Mouse (Mus musculus) lung, embryonic 15.5 days (tissue): ENCODE measurements at regions not wholly inside any gene's neighbourhood (a gene's known extent, or its start where the extent isn't known, plus 50 kb on each side); places are given as distances from the start of the nearest gene placed in this dataset.

Source experiments
- ATAC-seq: fragments of 200-750 bp; cut with Nextera tagmentation; 2 replicates; pipeline ENCODE4 v1.8.0; 2017; ENCODE audit warnings: moderate number of reproducible peaks, borderline replicate concordance; ENCODE audit not compliant: low FRiP score, low TSS enrichment; ENCODE audit errors: extremely low read depth
- H3K27ac ChIP-seq: fragments of 300-500 bp; sonication (generic); 2 replicates; pipeline ENCODE4 v1.5.1; 2015; ENCODE audit warnings: moderate library complexity, mild to moderate bottlenecking, inconsistent platforms
- H3K27me3 ChIP-seq: fragments of 300-500 bp; sonication (generic); 2 replicates; pipeline ENCODE4 v1.6.1; 2015; ENCODE audit warnings: inconsistent platforms
- H3K36me3 ChIP-seq: fragments of 300-500 bp; sonication (generic); 2 replicates; pipeline ENCODE4 v1.6.1; 2015; ENCODE audit warnings: inconsistent platforms
- H3K4me1 ChIP-seq: fragments of 300-500 bp; sonication (generic); 2 replicates; pipeline ENCODE4 v1.6.1; 2015; ENCODE audit warnings: inconsistent platforms
- H3K4me2 ChIP-seq: fragments of 300-500 bp; sonication (generic); 2 replicates; pipeline ENCODE4 v1.6.1; 2015; ENCODE audit warnings: inconsistent platforms, mild to moderate bottlenecking, moderate library complexity
- H3K4me3 ChIP-seq: fragments of 300-500 bp; sonication (generic); 2 replicates; pipeline ENCODE4 v1.5.1; 2015; ENCODE audit warnings: mild to moderate bottlenecking, inconsistent platforms
- H3K9ac ChIP-seq: fragments of 300-500 bp; sonication (generic); 2 replicates; pipeline ENCODE4 v1.6.1; 2015; ENCODE audit warnings: inconsistent platforms
- H3K9me3 ChIP-seq: fragments of 300-500 bp; sonication (generic); 2 replicates; pipeline ENCODE4 v1.6.1; 2016; ENCODE audit warnings: inconsistent platforms
- WGBS: fragments of 180-500 bp; shearing (Covaris S2); methylation state at CpG from one replicate; pipeline ENCODE4 v1.1.7; 2015; 5-methylcytosine and 5-hydroxymethylcytosine counted together

DNA sequence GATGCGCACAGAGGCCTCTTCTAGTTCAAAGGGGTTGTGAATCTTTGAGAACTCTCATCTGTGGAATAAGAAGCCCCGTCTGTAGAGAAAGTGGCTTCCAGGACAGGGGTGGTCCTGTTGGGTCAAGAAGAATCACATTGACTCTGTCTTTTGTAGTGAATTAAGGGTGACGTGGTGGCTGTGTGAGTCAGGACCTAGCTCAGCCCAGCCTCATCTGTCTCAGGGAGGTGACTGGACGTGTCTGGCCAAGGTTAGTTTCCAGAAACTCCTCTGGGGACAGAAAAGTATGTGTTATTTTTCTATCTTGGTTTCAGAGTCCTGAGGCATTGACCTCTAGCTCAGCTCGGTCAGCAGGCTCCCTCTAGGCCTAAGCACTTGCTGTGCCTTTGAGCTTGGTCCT is 73.3 kb upstream of the Lep start:
- Histone ChIP-seq H3K36me3 (no peaks in the 10 kb centered on the region), H3K27me3 (peaks cover 12% of the 10 kb centered on the region), H3K27ac (no peak overlapping the region), H3K4me1 (peaks cover under 1% of the 10 kb centered on the region), H3K9ac (no peak overlapping the region), H3K4me3 (no peak overlapping the region), H3K9me3 (no peaks in the 10 kb centered on the region), H3K4me2 (no peak overlapping the region)
- no peak for ATAC-seq
- 68% methylated on average over 5 of the region's 5 CpGs for WGBS

DNA sequence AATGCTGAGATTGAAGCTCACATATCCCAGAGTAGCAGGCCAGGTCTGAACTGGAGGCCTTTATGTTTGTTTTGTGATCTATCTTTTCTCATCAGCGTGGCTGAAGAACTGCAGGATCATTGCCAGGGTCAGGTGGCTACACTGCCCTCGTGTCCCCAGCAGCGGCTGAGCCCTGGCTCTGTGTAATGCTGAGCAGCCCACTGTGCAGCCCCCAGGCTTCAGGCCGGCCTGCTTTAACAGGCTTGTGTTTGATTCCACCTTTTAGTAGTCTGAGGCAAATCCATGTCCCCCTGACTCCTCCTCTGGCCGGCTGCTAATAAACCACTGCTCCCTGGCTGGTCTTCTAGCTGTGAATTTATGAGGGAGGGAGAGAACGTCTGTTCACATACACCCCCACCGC is 72.6 kb upstream of the Lep start:
- H3K4me2 ChIP-seq, result no peak overlapping the region
- WGBS, result 60% methylated on average over 7 of the region's 7 CpGs
- no peak overlapping the region for H3K27ac ChIP-seq
- no peaks in the 10 kb centered on the region for H3K4me1 ChIP-seq
- H3K27me3 ChIP-seq, result peaks cover 6% of the 10 kb centered on the region
- no peaks in the 10 kb centered on the region for H3K9me3 ChIP-seq
- H3K36me3 ChIP-seq, result no peaks in the 10 kb centered on the region
- no peak for ATAC-seq
- H3K4me3 ChIP-seq, result no peak overlapping the region
- no peak overlapping the region for H3K9ac ChIP-seq

- Histone ChIP-seq H3K9ac (no peak overlapping the region), H3K27ac (no peak overlapping the region), H3K9me3 (no peaks in the 10 kb centered on the region), H3K4me1 (no peaks in the 10 kb centered on the region), H3K4me3 (no peak overlapping the region), H3K36me3 (no peaks in the 10 kb centered on the region), H3K27me3 (no peaks in the 10 kb centered on the region), H3K4me2 (no peak overlapping the region)
- 57% methylated on average over 10 of the region's 10 CpGs for WGBS
- ATAC-seq, result no peak
Observed at GRCm38 (mm10) chr6:28989433-28989832, 70.6 kb upstream of the Lep start.

GRCm38 (mm10) chr6:28990210-28990609 is 69.8 kb upstream of the Lep start:
- no peaks in the 10 kb centered on the region for H3K36me3 ChIP-seq
- H3K4me2 ChIP-seq, result no peak overlapping the region; the same call in 1 of the 2 replicates
- H3K9ac ChIP-seq, result no peak overlapping the region
- H3K9me3 ChIP-seq, result no peaks in the 10 kb centered on the region
- no peak overlapping the region for H3K4me3 ChIP-seq
- H3K4me1 ChIP-seq, result no peaks in the 10 kb centered on the region
- ATAC-seq, result no peak
- H3K27ac ChIP-seq, result peak overlapping the region; percentile 12; the same call in 1 of the 2 replicates
- no peaks in the 10 kb centered on the region for H3K27me3 ChIP-seq
- 42% methylated on average over 5 of the region's 5 CpGs for WGBS

- no peak for ATAC-seq
- H3K4me2 ChIP-seq, result no peak overlapping the region
- WGBS, result 87% methylated on average over 4 of the region's 4 CpGs
- no peak overlapping the region for H3K4me3 ChIP-seq
- no peak overlapping the region for H3K27ac ChIP-seq
- H3K9ac ChIP-seq, result no peak overlapping the region
- H3K9me3 ChIP-seq, result no peaks in the 10 kb centered on the region
- H3K36me3 ChIP-seq, result no peaks in the 10 kb centered on the region
- no peaks in the 10 kb centered on the region for H3K27me3 ChIP-seq
- no peaks in the 10 kb centered on the region for H3K4me1 ChIP-seq
Observed at GRCm38 (mm10) chr6:28994481-28994880, 65.5 kb upstream of the Lep start.

- H3K4me1 ChIP-seq, result no peaks in the 10 kb centered on the region
- no peak overlapping the region for H3K9ac ChIP-seq
- no peaks in the 10 kb centered on the region for H3K27me3 ChIP-seq
- WGBS, result 44% methylated on average over 10 of the region's 10 CpGs
- ATAC-seq, result no peak
- no peak overlapping the region for H3K4me2 ChIP-seq
- no peak overlapping the region for H3K4me3 ChIP-seq
- H3K9me3 ChIP-seq, result no peaks in the 10 kb centered on the region
- no peak overlapping the region for H3K27ac ChIP-seq
- no peaks in the 10 kb centered on the region for H3K36me3 ChIP-seq
Observed at GRCm38 (mm10) chr6:28995701-28996100, 64.3 kb upstream of the Lep start.

- Histone ChIP-seq H3K27me3 (no peaks in the 10 kb centered on the region), H3K9me3 (no peaks in the 10 kb centered on the region), H3K4me2 (no peak overlapping the region), H3K36me3 (no peaks in the 10 kb centered on the region), H3K4me3 (no peak overlapping the region), H3K9ac (no peak overlapping the region), H3K4me1 (no peaks in the 10 kb centered on the region), H3K27ac (no peak overlapping the region)
- WGBS, result 54% methylated on average over 10 of the region's 10 CpGs
- ATAC-seq, result no peak
Observed at GRCm38 (mm10) chr6:28999386-29000094, 60.5 kb upstream of the Lep start.

- no peak overlapping the region for H3K4me2 ChIP-seq
- H3K9me3 ChIP-seq, result no peaks in the 10 kb centered on the region
- no peak overlapping the region; the same call in 1 of the 2 replicates for H3K27ac ChIP-seq
- no peak overlapping the region for H3K4me3 ChIP-seq
- H3K36me3 ChIP-seq, result no peaks in the 10 kb centered on the region
- no peak for ATAC-seq
- H3K9ac ChIP-seq, result no peak overlapping the region
- no peaks in the 10 kb centered on the region for H3K4me1 ChIP-seq
- 59% methylated on average over 10 of the region's 10 CpGs for WGBS
- no peaks in the 10 kb centered on the region for H3K27me3 ChIP-seq
Observed at GRCm38 (mm10) chr6:29002141-29002540, 57.9 kb upstream of the Lep start.

GRCm38 (mm10) chr6:29002811-29003210 is 57.2 kb upstream of the Lep start:
- Histone ChIP-seq H3K9ac (no peak overlapping the region), H3K27me3 (no peaks in the 10 kb centered on the region), H3K27ac (no peak overlapping the region), H3K9me3 (no peaks in the 10 kb centered on the region), H3K4me2 (no peak overlapping the region), H3K36me3 (no peaks in the 10 kb centered on the region), H3K4me1 (no peaks in the 10 kb centered on the region), H3K4me3 (no peak overlapping the region)
- ATAC-seq, result no peak
- WGBS, result 18% methylated on average over 8 of the region's 8 CpGs

DNA sequence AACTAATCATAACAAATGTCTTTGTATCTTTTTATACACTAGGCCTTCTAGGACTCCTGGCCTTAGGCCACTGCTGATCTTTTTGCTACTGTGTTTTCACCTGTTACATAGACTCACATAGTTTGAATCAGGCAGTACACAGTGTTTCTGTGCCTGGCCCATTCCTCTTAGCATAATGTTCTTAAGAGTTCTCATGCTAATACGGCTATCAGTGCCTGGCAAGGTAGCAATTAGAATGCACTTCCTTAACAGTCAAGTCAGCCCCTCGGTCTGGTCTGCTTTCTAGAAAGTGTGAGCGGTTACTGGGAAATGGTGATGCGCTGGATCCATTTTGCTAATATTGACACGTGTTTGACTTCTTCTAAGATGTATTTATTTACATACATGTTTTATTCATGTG is 54.2 kb upstream of the Lep start:
- H3K27ac ChIP-seq, result no peak overlapping the region
- no peak overlapping the region for H3K4me2 ChIP-seq
- no peaks in the 10 kb centered on the region for H3K9me3 ChIP-seq
- H3K4me1 ChIP-seq, result no peaks in the 10 kb centered on the region
- 78% methylated on average over 5 of the region's 5 CpGs for whole genome bisulfite sequencing
- ATAC-seq, result no peak
- no peak overlapping the region for H3K9ac ChIP-seq
- H3K27me3 ChIP-seq, result no peaks in the 10 kb centered on the region
- no peak overlapping the region for H3K4me3 ChIP-seq
- no peaks in the 10 kb centered on the region for H3K36me3 ChIP-seq
